Mouse (Mus musculus) embryonic fibroblast, embryonic 13.5 days (primary cell): ENCODE results near the gene Tiam1. TPM values are rescaled to one million over a fixed set of nuclear protein-coding genes. Genes with fewer than 3 reads are reported as not detected.
A peak's percentile ranks its signal among the peaks of the same experiment; 100 is the strongest.

Experiments
- H3K27ac ChIP-seq: 2 replicates; pipeline ENCODE4 v1.5.1; 2012; ENCODE audit warnings: low read length, control low read depth, inconsistent platforms; ENCODE audit not compliant: insufficient read depth
- H3K4me1 ChIP-seq: 2 replicates; pipeline ENCODE4 v1.6.1; 2011; ENCODE audit warnings: low read length; ENCODE audit not compliant: control insufficient read depth, insufficient read depth
- H3K4me3 ChIP-seq: 2 replicates; pipeline ENCODE4 v1.5.1; 2011; ENCODE audit warnings: mild to moderate bottlenecking, control low read depth, low read length; ENCODE audit not compliant: insufficient read depth
- CTCF ChIP-seq: IDR thresholded peaks from 2 replicates; pipeline ENCODE4 v1.5.1; 2011; ENCODE audit warnings: mild to moderate bottlenecking, control low read depth, low read length, moderate library complexity, borderline replicate concordance; ENCODE audit not compliant: insufficient read depth
- POLR2A ChIP-seq: IDR thresholded peaks from 2 replicates; pipeline ENCODE4 v1.6.1; 2011; ENCODE audit warnings: low read depth, mild to moderate bottlenecking, control low read depth, low read length, moderate library complexity
- polyA plus RNA-seq: library from polyadenylated mRNA; stranded (reverse); fragments of >200 nt; gene quantifications from 2 replicates; pipeline ENCODE4 v1.2.4, GENCODE M21; 2011; ENCODE audit warnings: low read depth; ENCODE audit not compliant: missing spikeins, insufficient read length

The Tiam1 gene
- polyA plus RNA-seq, 1 experiment, result 17.8 TPM

DNA sequence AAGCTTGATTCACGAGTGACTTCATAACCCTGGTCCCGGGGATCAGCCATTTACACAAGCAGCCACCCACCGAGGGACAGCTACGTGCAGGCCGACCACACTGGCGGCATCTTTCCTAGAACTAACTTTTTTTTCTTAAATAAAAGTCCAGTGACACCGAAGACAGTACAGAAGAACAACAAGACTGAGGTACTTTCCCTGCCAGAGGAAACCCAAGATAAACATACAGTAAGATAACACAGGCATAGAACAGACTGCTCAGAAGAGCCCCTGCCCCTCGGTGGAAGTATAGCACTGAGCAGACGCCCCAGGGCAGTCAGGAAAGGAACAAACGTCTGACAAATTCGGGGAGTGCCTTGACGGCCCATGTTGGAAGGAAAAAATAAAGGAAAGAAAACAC is 317.7 kb downstream of the Tiam1 start:
- H3K27ac ChIP-seq, result no peak overlapping the region
- no peaks in the 10 kb centered on the region for H3K4me1 ChIP-seq
- no peak overlapping the region for H3K4me3 ChIP-seq
- TF ChIP-seq POLR2A (no peak), CTCF (no peak)

DNA sequence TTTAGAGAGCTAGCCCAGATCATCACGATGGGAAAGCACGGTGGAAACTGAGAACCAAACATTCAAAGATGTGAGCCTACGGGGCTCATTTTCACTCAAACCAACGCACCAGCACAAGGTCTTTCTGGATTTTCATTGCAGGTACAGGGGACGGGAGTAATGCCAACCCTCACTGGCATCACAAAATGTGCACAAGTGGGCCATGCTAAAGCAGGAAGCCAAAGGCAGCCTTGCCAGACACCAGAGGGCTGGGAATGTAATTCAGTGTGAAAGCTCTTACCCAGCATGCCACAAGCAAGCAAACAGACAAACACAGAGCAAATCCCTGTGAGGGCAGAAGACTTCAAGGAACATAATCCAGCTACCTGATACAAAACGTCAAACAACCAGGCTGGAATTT is 320.7 kb downstream of the Tiam1 start:
- H3K4me3 ChIP-seq, result no peak overlapping the region
- no peak for TF ChIP-seq CTCF
- TF ChIP-seq POLR2A, result no peak
- no peaks in the 10 kb centered on the region for H3K4me1 ChIP-seq
- no peak overlapping the region for H3K27ac ChIP-seq

- Histone ChIP-seq H3K4me3 (no peak overlapping the region), H3K4me1 (no peaks in the 10 kb centered on the region), H3K27ac (no peak overlapping the region)
- TF ChIP-seq POLR2A (no peak), CTCF (no peak)
Observed at GRCm38 (mm10) chr16:89818661-89819060, 324.9 kb downstream of the Tiam1 start.

- H3K4me3 ChIP-seq, result peak overlapping the region; percentile 13; the same call in 1 of the 2 replicates
- no peak overlapping the region for H3K27ac ChIP-seq
- TF ChIP-seq POLR2A, result no peak
- TF ChIP-seq CTCF, result no peak
- no peaks in the 10 kb centered on the region for H3K4me1 ChIP-seq
Observed at GRCm38 (mm10) chr16:89817861-89818630, 325.5 kb downstream of the Tiam1 start.

- H3K4me1 ChIP-seq, result no peaks in the 10 kb centered on the region
- H3K27ac ChIP-seq, result no peak overlapping the region
- TF ChIP-seq POLR2A (no peak), CTCF (no peak)
- no peak overlapping the region for H3K4me3 ChIP-seq
Observed at GRCm38 (mm10) chr16:89817301-89817700, 326.3 kb downstream of the Tiam1 start.

DNA sequence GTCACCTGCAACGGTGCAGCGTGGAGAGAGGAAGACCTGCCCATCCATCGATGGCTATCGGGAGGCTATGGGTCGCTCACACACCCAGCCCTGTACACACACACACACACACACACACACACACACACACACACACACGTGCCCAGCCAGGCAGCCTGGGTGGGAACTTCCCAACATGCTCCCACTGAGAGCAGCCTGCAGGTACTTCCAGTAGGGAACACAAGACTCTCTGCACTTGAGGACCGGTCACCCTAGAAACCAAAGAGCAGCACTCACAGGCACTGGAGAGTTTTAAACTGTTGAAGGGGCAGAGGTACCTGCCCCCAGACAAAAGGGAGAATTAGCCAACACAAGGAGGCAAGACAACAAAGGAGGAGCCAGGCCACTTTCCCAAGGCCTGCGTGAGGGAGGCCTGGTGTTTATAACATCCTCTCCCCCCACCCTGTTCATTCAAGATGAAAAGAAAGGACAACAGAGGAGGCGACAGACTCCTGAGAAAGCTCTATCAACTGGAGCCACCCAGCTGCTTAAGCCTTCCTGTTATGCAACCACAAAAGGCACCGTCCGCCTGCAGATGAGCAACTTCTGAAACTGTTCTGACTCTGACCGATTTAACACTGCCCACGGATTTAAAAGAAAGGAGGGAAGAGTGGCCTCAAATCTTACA is 326.9 kb downstream of the Tiam1 start:
- Histone ChIP-seq H3K4me3 (no peak overlapping the region), H3K4me1 (no peaks in the 10 kb centered on the region), H3K27ac (no peak overlapping the region)
- TF ChIP-seq POLR2A (no peak), CTCF (no peak)

DNA sequence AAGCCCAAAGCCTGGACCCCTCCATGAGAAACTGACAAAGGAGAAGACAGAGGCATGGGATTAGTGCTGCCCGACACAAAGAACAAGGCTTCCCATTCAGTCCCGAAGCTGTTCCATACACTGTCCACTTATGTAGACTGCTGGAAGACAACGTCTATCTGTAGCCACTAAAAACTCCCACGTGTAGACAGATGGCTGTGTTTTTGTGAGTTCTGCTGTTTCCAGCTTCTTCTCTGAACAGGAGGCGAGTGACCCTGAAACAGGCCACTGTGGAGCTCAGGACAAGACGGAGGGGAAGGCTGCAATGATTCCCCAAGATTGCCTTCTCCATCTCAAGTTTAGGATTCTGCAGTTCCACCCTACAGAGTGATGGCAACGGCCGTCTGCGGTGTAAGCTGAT is 330.0 kb downstream of the Tiam1 start:
- Histone ChIP-seq H3K27ac (no peak overlapping the region), H3K4me1 (no peaks in the 10 kb centered on the region), H3K4me3 (no peak overlapping the region)
- no peak for TF ChIP-seq POLR2A
- no peak for TF ChIP-seq CTCF

- H3K4me3 ChIP-seq, result no peak overlapping the region
- no peak for TF ChIP-seq CTCF
- TF ChIP-seq POLR2A, result no peak
- H3K4me1 ChIP-seq, result no peaks in the 10 kb centered on the region
- no peak overlapping the region for H3K27ac ChIP-seq
Observed at GRCm38 (mm10) chr16:89812891-89813290, 330.7 kb downstream of the Tiam1 start.

- Histone ChIP-seq H3K4me3 (no peak overlapping the region), H3K27ac (no peak overlapping the region), H3K4me1 (no peaks in the 10 kb centered on the region)
- TF ChIP-seq POLR2A (no peak), CTCF (no peak)
Observed at GRCm38 (mm10) chr16:89810398-89810797, 333.2 kb downstream of the Tiam1 start.

DNA sequence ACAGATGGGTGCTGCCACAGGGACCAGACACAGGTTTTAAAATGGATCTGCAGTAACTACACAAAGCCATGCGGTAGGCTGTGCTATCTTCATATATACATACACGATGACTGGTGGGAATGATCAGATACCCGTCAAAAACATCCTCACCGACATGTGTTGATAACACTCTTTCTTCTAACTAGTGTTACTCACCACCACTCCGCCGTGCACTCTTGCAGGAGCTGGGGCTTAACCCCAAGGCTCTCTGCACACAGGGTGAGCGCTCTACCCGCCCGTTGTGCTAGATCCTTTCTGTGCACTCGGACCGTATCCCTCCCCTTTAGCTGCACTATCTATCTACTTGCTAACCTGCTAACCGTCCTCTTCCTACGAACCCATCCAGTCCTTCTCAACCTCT is 335.4 kb downstream of the Tiam1 start:
- H3K4me1 ChIP-seq, result no peaks in the 10 kb centered on the region
- TF ChIP-seq POLR2A (no peak), CTCF (no peak)
- no peak overlapping the region for H3K27ac ChIP-seq
- no peak overlapping the region for H3K4me3 ChIP-seq
